Mouse (Mus musculus): Measurements from ENCODE around the gene Gm19935. TPM values are rescaled to one million over a fixed set of nuclear protein-coding genes. Genes with fewer than 3 reads are reported as not detected.

The Gm19935 gene
- total and polyA plus RNA-seq, 3 experiments = not detected

- TF ChIP-seq CTCF (conservative IDR thresholded peaks at IDR 0.05 in 1 of 2, IDR thresholded peaks at IDR 0.05 in 1 of 2; ENCODE audit: low read depth in 2 of 2, low read length in 2 of 2) (no peak), SIN3A (IDR thresholded peaks at IDR 0.05; ENCODE audit: low read length) (no peak), BHLHE40 (IDR thresholded peaks at IDR 0.05; ENCODE audit: low read depth, low read length) (no peak), HCFC1 (IDR thresholded peaks at IDR 0.05; ENCODE audit: low read depth, low read length) (no peak), TBP (conservative IDR thresholded peaks at IDR 0.05; ENCODE audit: low read depth, low read length) (no peak), NRF1 (IDR thresholded peaks at IDR 0.05; ENCODE audit: low read depth, low read length) (no peak), POLR2A (IDR thresholded peaks at IDR 0.05; ENCODE audit: low read depth, low read length) (no peak), ELF1 (IDR thresholded peaks at IDR 0.05; ENCODE audit: low read depth, low read length) (no peak), ZMIZ1 (IDR thresholded peaks at IDR 0.05; ENCODE audit: low read depth, low read length) (no peak), MYC (IDR thresholded peaks at IDR 0.05; ENCODE audit: low read depth, low read length) (no peak), NELFE (IDR thresholded peaks at IDR 0.05; ENCODE audit: low read depth, low read length) (no peak), EP300 (IDR thresholded peaks at IDR 0.05; ENCODE audit: low read length) (no peak), SMC3 (IDR thresholded peaks at IDR 0.05; ENCODE audit: low read depth, low read length) (no peak), ZKSCAN1 (IDR thresholded peaks at IDR 0.05; ENCODE audit: borderline replicate concordance, low read depth, low read length) (no peak), MXI1 (IDR thresholded peaks at IDR 0.05; ENCODE audit: low read depth, low read length) (no peak), MEF2A (IDR thresholded peaks at IDR 0.05; ENCODE audit: borderline replicate concordance, low read depth, low read length) (no peak), ZNF384 (IDR thresholded peaks at IDR 0.05; ENCODE audit: low read depth, low read length) (no peak), GABPA (IDR thresholded peaks at IDR 0.05; ENCODE audit: insufficient replicate concordance, low read depth, low read length) (no peak), CHD1 (IDR thresholded peaks at IDR 0.05; ENCODE audit: low read depth, low read length) (no peak), ETS1 (conservative IDR thresholded peaks at IDR 0.05; ENCODE audit: low read depth, low read length) (no peak)
- H3K9me3 ChIP-seq (replicated peaks; ENCODE audit: low read length) = peaks cover 3% of the 10 kb centered on the region
- H3K79me2 ChIP-seq (replicated peaks; ENCODE audit: control insufficient read depth, extremely low read depth, insufficient read depth, poor library complexity, severe bottlenecking) = no peaks in the 10 kb centered on the region
- dilution Hi-C loops (cut with MboI; ENCODE audit: extremely low pct_ligation_motif_present, extremely low pct_unique_long_range_greater_than_20kb, low sequenced_read_pairs) = no loop called here
- in situ Hi-C loops (cut with MboI; ENCODE audit: low pct_ligation_motif_present, low pct_unique_long_range_greater_than_20kb, low sequenced_read_pairs) = no loop called here
- no peak overlapping the region for H3K4me2 ChIP-seq (ENCODE audit: insufficient read depth, low read depth, poor library complexity, severe bottlenecking)
- H3K27me3 ChIP-seq (replicated peaks) = no peaks in the 10 kb centered on the region
- no peak for DNase-seq (ENCODE audit: extremely low read depth)
- H3K4me3 ChIP-seq (replicated peaks in 1 of 3; ENCODE audit: low read depth in 2 of 3, low read length in 2 of 3, poor library complexity in 1 of 3) = no peak overlapping the region
- H3K4me1 ChIP-seq (ENCODE audit: control insufficient read depth in 1 of 2, insufficient read depth in 2 of 2) = peaks cover 5 to 21% of the 10 kb centered on the region in 2 experiments
- H3K36me3 ChIP-seq (replicated peaks in 1 of 2; ENCODE audit: control insufficient read depth in 1 of 2, insufficient read depth in 1 of 2, low read length in 1 of 2) = peaks cover 8 to 36% of the 10 kb centered on the region in 2 experiments
- H3K9ac ChIP-seq (ENCODE audit: insufficient read depth, low read depth) = no peak overlapping the region
- H3K27ac ChIP-seq (ENCODE audit: insufficient read depth, low read depth) = no peak overlapping the region
These were observed 39.0 kb upstream of the Gm19935 start for GRCm38 (mm10) chr8:90856171-90856570.

DNA sequence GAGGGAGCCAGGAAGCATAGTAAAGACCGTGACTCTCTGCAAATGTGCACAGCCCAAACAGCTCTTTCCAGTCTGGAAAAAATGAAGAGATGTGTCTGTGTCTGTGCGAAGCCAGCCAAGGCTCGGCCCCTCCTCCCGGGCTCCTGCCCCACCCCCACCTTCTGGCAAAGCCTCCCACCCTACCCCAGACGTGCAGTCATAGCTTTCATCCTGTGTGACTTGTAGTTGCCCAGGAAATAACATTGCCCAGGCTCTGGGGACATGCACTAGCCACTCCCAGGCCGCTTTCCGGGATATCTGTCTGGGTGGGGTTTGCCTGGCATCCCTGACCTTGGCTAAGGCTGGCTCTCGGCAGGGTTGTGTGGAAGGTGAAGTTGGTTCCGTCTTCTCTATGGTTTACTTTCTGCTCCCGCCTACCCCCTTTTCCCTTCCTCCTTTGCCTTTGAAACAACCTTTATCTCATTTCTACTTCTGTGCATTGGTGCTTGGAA is 37.5 kb upstream of the Gm19935 start:
- Histone ChIP-seq H3K79me2 (replicated peaks; ENCODE audit: control insufficient read depth, extremely low read depth, insufficient read depth, poor library complexity, severe bottlenecking) (no peaks in the 10 kb centered on the region), H3K9me3 (replicated peaks; ENCODE audit: low read length) (peaks cover 3% of the 10 kb centered on the region), H3K27ac (ENCODE audit: insufficient read depth, low read depth) (no peak overlapping the region), H3K4me1 (ENCODE audit: control insufficient read depth in 1 of 2, insufficient read depth in 2 of 2) (peaks cover 4 to 19% of the 10 kb centered on the region in 2 experiments; a peak in 2 of 4 replicates), H3K27me3 (replicated peaks) (no peaks in the 10 kb centered on the region), H3K4me2 (ENCODE audit: insufficient read depth, low read depth, poor library complexity, severe bottlenecking) (no peak overlapping the region), H3K36me3 (replicated peaks in 1 of 2; ENCODE audit: control insufficient read depth in 1 of 2, insufficient read depth in 1 of 2, low read length in 1 of 2) (peaks cover 17 to 45% of the 10 kb centered on the region in 2 experiments), H3K9ac (ENCODE audit: insufficient read depth, low read depth) (no peak overlapping the region), H3K4me3 (replicated peaks in 1 of 3; ENCODE audit: low read depth in 2 of 3, low read length in 2 of 3, poor library complexity in 1 of 3) (no peak overlapping the region)
- no peak for DNase-seq (ENCODE audit: extremely low read depth)
- TF ChIP-seq CHD1 (IDR thresholded peaks at IDR 0.05; ENCODE audit: low read depth, low read length) (no peak), MEF2A (IDR thresholded peaks at IDR 0.05; ENCODE audit: borderline replicate concordance, low read depth, low read length) (no peak), HCFC1 (IDR thresholded peaks at IDR 0.05; ENCODE audit: low read depth, low read length) (no peak), RCOR1 (conservative IDR thresholded peaks at IDR 0.05; ENCODE audit: low read depth, low read length) (no peak), KAT2A (IDR thresholded peaks at IDR 0.05; ENCODE audit: insufficient replicate concordance, low read length) (no peak), CHD2 (IDR thresholded peaks at IDR 0.05; ENCODE audit: low read length) (no peak), POLR2AphosphoS2 (IDR thresholded peaks at IDR 0.05; ENCODE audit: low read depth, low read length) (no peak), USF2 (conservative IDR thresholded peaks at IDR 0.05; ENCODE audit: low read depth, low read length) (no peak), MAZ (IDR thresholded peaks at IDR 0.05; ENCODE audit: low read depth, low read length) (no peak), CTCF (conservative IDR thresholded peaks at IDR 0.05 in 1 of 2, IDR thresholded peaks at IDR 0.05 in 1 of 2; ENCODE audit: low read depth in 2 of 2, low read length in 2 of 2) (no peak), ELF1 (IDR thresholded peaks at IDR 0.05; ENCODE audit: low read depth, low read length) (no peak), EP300 (IDR thresholded peaks at IDR 0.05; ENCODE audit: low read length) (no peak), TCF12 (IDR thresholded peaks at IDR 0.05; ENCODE audit: low read depth, low read length) (no peak), POLR2A (IDR thresholded peaks at IDR 0.05; ENCODE audit: low read depth, low read length) (no peak)
- in situ Hi-C loops (cut with MboI; ENCODE audit: low pct_ligation_motif_present, low pct_unique_long_range_greater_than_20kb, low sequenced_read_pairs) (no loop called here), dilution Hi-C loops (cut with MboI; ENCODE audit: extremely low pct_ligation_motif_present, extremely low pct_unique_long_range_greater_than_20kb, low sequenced_read_pairs) (no loop called here)
